Mouse (Mus musculus): ENCODE measurements around the gene Harbi1.

GRCm38 (mm10) chr2:91689452-91689851 lies 21.2 kb upstream of the Harbi1 start:
- TF ChIP-seq CTCF (conservative IDR thresholded peaks at IDR 0.05; ENCODE audit: insufficient read depth, insufficient read length, low read depth, low read length) (no peak), POLR2A (IDR thresholded peaks at IDR 0.05; ENCODE audit: low read depth, low read length) (no peak)

Data from kidney, adult 2 months (tissue).